In genomic region chr6:53470999-53471591, GRCm38 (mm10) we compare ENCODE assay signal across 11 mouse cellular contexts.
DNase-seq lines count a peak whose midpoint lies in the region; ATAC-seq lines count a peak whose summit lies in the region.
"Had no signal": no experiment of that assay in that cellular context is flagged by ENCODE, and none has a peak within 500 bp of the region (broad histone marks: within the 10 kb centered on the region; RNA-seq: fewer than 3 reads in every experiment).

No protein-coding gene starts in this region.

- peaks cover 11% of the 10 kb centered on the region for H3K4me1 ChIP-seq in heart, embryonic 15.5 days (replicated peaks)
- H3K4me1 ChIP-seq in liver, embryonic 11.5 days (replicated peaks; ENCODE audit: control insufficient read depth, insufficient read depth, low read length): no peaks in the 10 kb centered on the region
- H3K4me1 ChIP-seq in liver, embryonic 12.5 days: no peaks in the 10 kb centered on the region
- H3K4me1 ChIP-seq in embryonic facial prominence, embryonic 15.5 days: peaks cover 24% of the 10 kb centered on the region
- peaks cover 12% of the 10 kb centered on the region for H3K4me1 ChIP-seq in stomach, embryonic 16.5 days (ENCODE audit: control insufficient read depth, insufficient read depth, low read length)

- no peaks in the 10 kb centered on the region for H3K27me3 ChIP-seq in heart, embryonic 15.5 days
- no peaks in the 10 kb centered on the region for H3K27me3 ChIP-seq in liver, embryonic 11.5 days (replicated peaks; ENCODE audit: control insufficient read depth, insufficient read depth, low read length)
- no peaks in the 10 kb centered on the region for H3K27me3 ChIP-seq in liver, embryonic 12.5 days (replicated peaks)
- H3K27me3 ChIP-seq in embryonic facial prominence, embryonic 15.5 days: no peaks in the 10 kb centered on the region
- H3K27me3 ChIP-seq in stomach, embryonic 16.5 days (ENCODE audit: control insufficient read depth, insufficient read depth, low read length): no peaks in the 10 kb centered on the region; the same call in 1 of the 2 replicates
- H3K27me3 ChIP-seq: forebrain, embryonic 15.5 days had no signal

- no peak overlapping the region for H3K27ac ChIP-seq in heart, embryonic 15.5 days
- H3K27ac ChIP-seq in liver, embryonic 11.5 days (ENCODE audit: low read depth, low read length): no peak overlapping the region
- no peak overlapping the region for H3K27ac ChIP-seq in liver, embryonic 12.5 days
- H3K27ac ChIP-seq in embryonic facial prominence, embryonic 15.5 days (replicated peaks): 0 out of 2 replicates have a peak overlapping the region, but pooled peaks have one; percentile 28
- H3K27ac ChIP-seq in stomach, embryonic 16.5 days (ENCODE audit: low read length): peak overlapping the region; percentile 8; the same call in 1 of the 2 replicates
- H3K27ac ChIP-seq: forebrain, embryonic 15.5 days had no signal

- no peak overlapping the region for H3K4me3 ChIP-seq in heart, embryonic 15.5 days
- H3K4me3 ChIP-seq in liver, embryonic 11.5 days (ENCODE audit: low read depth, low read length): no peak overlapping the region
- H3K4me3 ChIP-seq in liver, embryonic 12.5 days: no peak overlapping the region
- no peak overlapping the region for H3K4me3 ChIP-seq in embryonic facial prominence, embryonic 15.5 days (replicated peaks)
- no peak overlapping the region for H3K4me3 ChIP-seq in stomach, embryonic 16.5 days (replicated peaks; ENCODE audit: low read length)
- H3K4me3 ChIP-seq: forebrain, embryonic 15.5 days had no signal

- DNase-seq in heart, adult 9 months (ENCODE audit: low spot score in 2 of 2): no peak
- DNase-seq in liver, embryonic 11.5 days (ENCODE audit: low spot score): peak; percentile 9
- DNase-seq: liver, postnatal 0 days; thymus, adult 18-20 months had no signal

- no peaks in the 10 kb centered on the region for H3K36me3 ChIP-seq in heart, embryonic 15.5 days
- no peaks in the 10 kb centered on the region for H3K36me3 ChIP-seq in liver, embryonic 11.5 days (ENCODE audit: control insufficient read depth, insufficient read depth, low read length)
- no peaks in the 10 kb centered on the region for H3K36me3 ChIP-seq in liver, embryonic 12.5 days
- no peaks in the 10 kb centered on the region for H3K36me3 ChIP-seq in embryonic facial prominence, embryonic 15.5 days
- H3K36me3 ChIP-seq in stomach, embryonic 16.5 days (ENCODE audit: control insufficient read depth, insufficient read depth, low read length): no peaks in the 10 kb centered on the region
- H3K36me3 ChIP-seq: forebrain, embryonic 15.5 days; G1E had no signal

- H3K9ac ChIP-seq in heart, embryonic 15.5 days: no peak overlapping the region
- no peak overlapping the region for H3K9ac ChIP-seq in liver, embryonic 11.5 days (ENCODE audit: low read depth, low read length)
- H3K9ac ChIP-seq in liver, embryonic 12.5 days: no peak overlapping the region
- no peak overlapping the region for H3K9ac ChIP-seq in embryonic facial prominence, embryonic 15.5 days
- H3K9ac ChIP-seq in stomach, embryonic 16.5 days (ENCODE audit: low read length): no peak overlapping the region
- H3K9ac ChIP-seq: forebrain, embryonic 15.5 days; liver, postnatal 0 days had no signal

- WGBS in heart, embryonic 15.5 days: 55% methylated on average over 9 of the region's 9 CpGs
- 77% methylated on average over 9 of the region's 9 CpGs for WGBS in liver, embryonic 11.5 days
- WGBS in liver, embryonic 12.5 days (ENCODE audit: insufficient replicate concordance): 57% methylated on average over 9 of the region's 9 CpGs
- WGBS in embryonic facial prominence, embryonic 15.5 days: 47% methylated on average over 9 of the region's 9 CpGs
- 34% methylated on average over 9 of the region's 9 CpGs for WGBS in stomach, embryonic 16.5 days

- 0 out of 2 replicates have a peak overlapping the region, but pooled peaks have one; percentile 19 for H3K4me2 ChIP-seq in heart, embryonic 15.5 days
- H3K4me2 ChIP-seq in liver, embryonic 11.5 days: no peak overlapping the region
- H3K4me2 ChIP-seq in liver, embryonic 12.5 days: no peak overlapping the region
- H3K4me2 ChIP-seq in embryonic facial prominence, embryonic 15.5 days (replicated peaks): no peak overlapping the region
- H3K4me2 ChIP-seq in stomach, embryonic 16.5 days (ENCODE audit: low read depth, low read length): peak overlapping the region; percentile 28
- H3K4me2 ChIP-seq: forebrain, embryonic 15.5 days had no signal

- H3K9me3 ChIP-seq in heart, embryonic 15.5 days (replicated peaks): no peaks in the 10 kb centered on the region
- H3K9me3 ChIP-seq in liver, embryonic 11.5 days (ENCODE audit: control insufficient read depth, low read length): no peaks in the 10 kb centered on the region
- no peaks in the 10 kb centered on the region for H3K9me3 ChIP-seq in liver, embryonic 12.5 days (replicated peaks)
- no peaks in the 10 kb centered on the region for H3K9me3 ChIP-seq in embryonic facial prominence, embryonic 15.5 days (replicated peaks)
- H3K9me3 ChIP-seq in stomach, embryonic 16.5 days (replicated peaks; ENCODE audit: control insufficient read depth, low read length): no peaks in the 10 kb centered on the region
- H3K9me3 ChIP-seq: forebrain, embryonic 15.5 days had no signal

- no peak for ATAC-seq in heart, embryonic 15.5 days (replicated peaks; ENCODE audit: insufficient number of reproducible peaks, insufficient read depth, low FRiP score, low read depth)
- no peak for ATAC-seq in liver, embryonic 11.5 days (replicated peaks; ENCODE audit: low FRiP score)
- ATAC-seq in liver, embryonic 12.5 days: no peak
- ATAC-seq in embryonic facial prominence, embryonic 15.5 days (ENCODE audit: insufficient number of reproducible peaks, low FRiP score, low TSS enrichment, low read depth): no peak
- ATAC-seq in stomach, embryonic 16.5 days (ENCODE audit: insufficient read depth, low FRiP score): peak; percentile 33; the same call in 1 of the 2 replicates
- ATAC-seq in erythroblast, adult 5-6 weeks (replicated peaks; ENCODE audit: low FRiP score, poor library complexity, severe bottlenecking): no peak
- ATAC-seq: forebrain, embryonic 15.5 days; liver, postnatal 0 days had no signal

Comparison
In these comparisons a context has a peak if more than half of its experiments do, and no peak if none do; other contexts are left out.
1. H3K27ac ChIP-seq: peak in embryonic facial prominence, embryonic 15.5 days (single experiment) and stomach, embryonic 16.5 days (single experiment); none in heart, embryonic 15.5 days (single experiment), liver, embryonic 11.5 days (single experiment) and liver, embryonic 12.5 days (single experiment).
2. H3K4me2 ChIP-seq: peak in heart, embryonic 15.5 days (single experiment) and stomach, embryonic 16.5 days (single experiment); none in liver, embryonic 11.5 days (single experiment), liver, embryonic 12.5 days (single experiment) and embryonic facial prominence, embryonic 15.5 days (single experiment).